Mouse (Mus musculus) midbrain, embryonic 12.5 days (tissue): ENCODE results near the gene Zer1. TPM values are rescaled to one million over a fixed set of nuclear protein-coding genes. Genes with fewer than 3 reads are reported as not detected.
"Not testable (repeated sequence)": the region's sequence is repeated elsewhere in the genome, so short reads cannot be mapped to it uniquely, and the experiment has no call there.

Experiments used
- ATAC-seq: fragments of 200-750 bp; cut with Nextera tagmentation; 2 replicates; pipeline ENCODE4 v1.8.0; 2017; ENCODE audit warnings: low read depth, moderate TSS enrichment, moderate library complexity; ENCODE audit not compliant: low FRiP score
- H3K27ac ChIP-seq: fragments of 300-500 bp; sonication (generic); replicated peaks from 2 replicates; pipeline ENCODE4 v1.5.1; 2016; ENCODE audit warnings: mild to moderate bottlenecking
- H3K27me3 ChIP-seq: fragments of 300-500 bp; sonication (generic); 2 replicates; pipeline ENCODE4 v1.6.1; 2016; ENCODE audit warnings: mild to moderate bottlenecking
- H3K36me3 ChIP-seq: fragments of 300-500 bp; sonication (generic); 2 replicates; pipeline ENCODE4 v1.6.1; 2016
- H3K4me1 ChIP-seq: fragments of 300-500 bp; sonication (generic); 2 replicates; pipeline ENCODE4 v1.6.1; 2016
- H3K4me2 ChIP-seq: fragments of 300-500 bp; sonication (generic); replicated peaks from 2 replicates; pipeline ENCODE4 v1.6.1; 2016; ENCODE audit warnings: mild to moderate bottlenecking, moderate library complexity
- H3K4me3 ChIP-seq: fragments of 300-500 bp; sonication (generic); 2 replicates; pipeline ENCODE4 v1.5.1; 2016; ENCODE audit warnings: mild to moderate bottlenecking
- H3K9ac ChIP-seq: fragments of 300-500 bp; sonication (generic); replicated peaks from 2 replicates; pipeline ENCODE4 v1.6.1; 2016; ENCODE audit warnings: mild to moderate bottlenecking, moderate library complexity
- H3K9me3 ChIP-seq: fragments of 300-500 bp; sonication (generic); 2 replicates; pipeline ENCODE4 v1.6.1; 2016; ENCODE audit warnings: mild to moderate bottlenecking
- WGBS: fragments of 180-500 bp; shearing (Covaris S2); methylation state at CpG from one replicate; pipeline ENCODE4 v1.1.7; 2016; 5-methylcytosine and 5-hydroxymethylcytosine counted together
- polyA plus RNA-seq: library from polyadenylated mRNA; unstranded; fragments of >200 nt; fragmentation: Nextera tagmentation; extraction: Ambion mirVana; gene quantifications from 2 replicates; pipeline ENCODE4 v1.2.1, GENCODE M21; 2016

Zer1 gene
- polyA plus RNA-seq, 1 experiment from 2014 or later, result 11.6 TPM

DNA sequence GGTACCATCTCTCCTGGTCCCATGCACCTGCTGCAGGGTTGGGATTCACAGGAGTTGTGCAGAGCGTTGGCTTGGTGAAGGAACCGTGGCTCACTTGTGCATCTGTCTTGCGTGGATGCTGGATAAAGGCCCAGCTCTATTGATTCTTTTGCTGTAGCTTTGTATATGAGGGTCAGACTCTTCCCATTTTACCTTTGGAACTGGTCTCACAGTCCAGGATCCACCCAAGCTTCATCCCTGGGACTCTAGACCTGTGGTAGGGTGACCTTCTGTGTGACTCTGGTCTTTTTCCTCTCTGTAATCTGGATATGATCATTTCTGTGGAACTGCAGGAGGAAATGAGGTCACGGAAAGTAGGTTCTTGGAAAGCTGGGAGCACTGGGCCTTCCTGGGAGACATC is 20.1 kb upstream of the Zer1 start:
- Histone ChIP-seq H3K4me3 (no peak overlapping the region), H3K27me3 (no peaks in the 10 kb centered on the region), H3K4me1 (no peaks in the 10 kb centered on the region), H3K4me2 (no peak overlapping the region), H3K9ac (no peak overlapping the region), H3K27ac (no peak overlapping the region), H3K9me3 (no peaks in the 10 kb centered on the region), H3K36me3 (peaks cover 86% of the 10 kb centered on the region)
- WGBS, result 94% methylated on average over 4 of the region's 4 CpGs
- no peak for ATAC-seq

GRCm38 (mm10) chr2:30140021-30140420 is 15.6 kb upstream of the Zer1 start:
- not testable (repeated sequence) for H3K4me3 ChIP-seq, H3K4me1 ChIP-seq, H3K4me2 ChIP-seq, ATAC-seq, H3K9me3 ChIP-seq, H3K27ac ChIP-seq, H3K27me3 ChIP-seq, H3K9ac ChIP-seq
- H3K36me3 ChIP-seq, result peaks cover 67% of the 10 kb centered on the region
- 97% methylated on average over 4 of the region's 4 CpGs for WGBS

GRCm38 (mm10) chr2:30136458-30136857 is 12.1 kb upstream of the Zer1 start:
- peaks cover 34% of the 10 kb centered on the region for H3K36me3 ChIP-seq
- no peak for ATAC-seq
- peaks cover 20% of the 10 kb centered on the region for H3K4me1 ChIP-seq
- no peaks in the 10 kb centered on the region for H3K27me3 ChIP-seq
- no peak overlapping the region for H3K4me3 ChIP-seq
- no peaks in the 10 kb centered on the region for H3K9me3 ChIP-seq
- H3K4me2 ChIP-seq, result no peak overlapping the region
- no peak overlapping the region for H3K9ac ChIP-seq
- 93% methylated on average over 10 of the region's 10 CpGs for WGBS
- no peak overlapping the region for H3K27ac ChIP-seq

DNA sequence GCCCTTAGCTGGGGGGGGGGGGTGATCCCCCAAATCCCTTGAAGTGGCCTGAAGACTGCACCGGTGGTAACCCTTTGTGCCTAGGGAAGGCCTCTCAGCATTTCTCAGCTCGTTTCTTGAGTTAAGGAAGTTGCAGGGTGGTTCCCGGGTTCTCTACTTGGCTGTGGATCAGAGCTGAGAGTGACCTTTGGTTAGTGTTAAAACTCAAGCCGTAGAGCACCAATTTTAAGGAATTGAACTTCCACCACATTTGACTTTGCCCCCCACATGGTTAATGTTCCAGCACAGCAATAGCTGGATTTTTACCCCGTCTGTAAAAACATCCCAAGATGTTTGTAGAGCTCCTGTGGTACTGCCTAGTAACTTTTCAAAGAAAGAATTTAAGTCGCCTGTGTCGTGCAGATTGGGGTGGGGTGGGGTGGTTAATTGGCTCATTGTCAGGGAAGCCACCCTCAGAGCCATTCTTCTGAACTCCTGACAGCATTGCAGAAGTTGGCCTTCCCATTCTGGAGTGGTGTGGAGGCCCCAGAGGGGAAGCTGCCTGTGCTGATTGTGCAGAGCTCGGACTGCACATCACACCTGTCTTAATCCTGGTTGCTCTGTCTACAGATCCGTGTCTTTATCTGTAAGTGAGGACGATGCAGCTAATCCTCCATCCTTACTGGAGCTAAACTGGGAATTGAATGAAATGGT is 10.7 kb upstream of the Zer1 start:
- Histone ChIP-seq H3K27ac (no peak overlapping the region), H3K9me3 (no peaks in the 10 kb centered on the region), H3K4me3 (peak overlapping the region; percentile 90), H3K4me1 (peaks cover 20% of the 10 kb centered on the region), H3K9ac (peak overlapping the region; percentile 87; the same call in 1 of the 2 replicates), H3K27me3 (no peaks in the 10 kb centered on the region), H3K4me2 (peak overlapping the region; percentile 94), H3K36me3 (peaks cover 20% of the 10 kb centered on the region)
- no peak for ATAC-seq
- WGBS, result 56% methylated on average over 10 of the region's 10 CpGs

DNA sequence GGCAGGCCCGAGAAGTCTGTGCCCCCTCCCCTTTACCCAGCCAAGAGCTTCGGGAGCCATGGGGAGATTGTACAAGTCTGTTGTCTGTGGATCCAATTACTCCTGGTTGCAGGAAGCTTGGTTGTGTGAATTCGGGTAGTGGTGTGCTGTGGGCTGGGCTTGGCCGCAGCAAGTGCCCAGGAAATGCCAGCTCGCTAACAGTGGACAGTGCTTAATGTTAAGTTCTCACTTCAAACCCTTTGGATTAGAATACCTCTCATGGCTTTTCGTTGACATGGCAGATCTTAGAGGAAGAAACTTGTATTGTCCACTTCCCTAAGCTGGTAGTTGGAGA is 10.0 kb upstream of the Zer1 start:
- Histone ChIP-seq H3K36me3 (peaks cover 19% of the 10 kb centered on the region), H3K4me2 (peak overlapping the region; percentile 94), H3K27me3 (no peaks in the 10 kb centered on the region), H3K9me3 (no peaks in the 10 kb centered on the region), H3K27ac (peak overlapping the region; percentile 77), H3K4me3 (peak overlapping the region; percentile 90), H3K4me1 (peaks cover 20% of the 10 kb centered on the region), H3K9ac (peak overlapping the region; percentile 87)
- WGBS, result 30% methylated on average over 6 of the region's 6 CpGs
- no peak for ATAC-seq

DNA sequence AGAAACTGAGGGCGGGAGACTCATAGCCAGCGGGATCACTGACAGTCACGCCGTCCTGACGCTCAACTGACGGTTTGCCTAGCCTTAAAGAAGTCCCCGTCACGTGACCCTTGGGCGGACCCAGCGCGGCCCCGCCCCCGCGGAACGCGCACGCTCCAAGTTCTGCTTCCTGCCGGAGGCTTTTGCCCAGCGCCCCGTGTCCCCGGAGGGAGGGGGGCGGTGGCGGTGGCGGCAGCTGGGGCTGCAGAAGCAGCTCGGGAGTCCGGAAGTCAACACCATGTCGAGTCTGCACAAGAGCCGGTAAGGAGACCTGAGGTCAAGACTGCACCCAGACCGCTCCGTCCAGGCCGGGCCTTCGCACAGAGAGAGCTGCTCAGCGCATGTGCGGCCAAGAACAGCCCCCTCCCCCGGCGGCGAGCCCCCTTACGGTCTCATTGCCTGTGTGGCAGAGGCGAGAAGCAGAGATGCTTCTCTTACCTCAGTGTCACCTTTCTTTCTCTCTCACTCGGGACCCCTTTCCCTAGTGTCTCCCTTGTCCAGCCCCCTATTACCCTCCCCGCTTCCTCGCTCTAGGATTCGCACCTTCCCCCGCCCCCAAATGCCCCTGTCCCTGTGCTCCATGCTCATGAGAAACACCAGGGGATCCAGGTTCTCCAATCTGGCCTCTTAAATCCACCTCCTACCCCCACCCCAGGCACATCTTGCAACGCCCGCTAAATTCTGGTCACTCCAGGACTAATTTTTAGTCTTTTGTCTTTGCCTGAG is 9.4 kb upstream of the Zer1 start, which contains the start of gene Tbc1d13:
Gene Tbc1d13, plus strand, starts transcription at position 134 of the 765 bp plus-strand sequence.
- ATAC-seq, result peak; percentile 94
- H3K4me3 ChIP-seq, result peak within 1 kb of the TSS; percentile 90
- H3K9me3 ChIP-seq, result no peaks in the 10 kb centered on the region
- peak within 1 kb of the TSS; percentile 87 for H3K9ac ChIP-seq
- peaks cover 20% of the 10 kb centered on the region for H3K4me1 ChIP-seq
- H3K27me3 ChIP-seq, result no peaks in the 10 kb centered on the region
- WGBS, result under 1% methylated on average over 44 of the region's 46 CpGs
- peak within 1 kb of the TSS; percentile 94 for H3K4me2 ChIP-seq
- H3K36me3 ChIP-seq, result peaks cover 19% of the 10 kb centered on the region
- peak within 1 kb of the TSS; percentile 77 for H3K27ac ChIP-seq

- 28% methylated on average over 16 of the region's 16 CpGs for WGBS
Measured at GRCm38 (mm10) chr2:30132801-30133612, 8.6 kb upstream of the Zer1 start.

GRCm38 (mm10) chr2:30131240-30131639 is 6.9 kb upstream of the Zer1 start:
- not testable (repeated sequence) for H3K9ac ChIP-seq, ATAC-seq, H3K4me3 ChIP-seq, H3K36me3 ChIP-seq, H3K4me2 ChIP-seq, H3K27ac ChIP-seq, H3K9me3 ChIP-seq, H3K27me3 ChIP-seq
- peaks cover 20% of the 10 kb centered on the region for H3K4me1 ChIP-seq
- WGBS, result 69% methylated on average over 5 of the region's 5 CpGs

More at GRCm38 (mm10) chr2:30132801-30133612, 8.6 kb upstream of the Zer1 start:
- Histone ChIP-seq H3K4me1 (peaks cover 20% of the 10 kb centered on the region), H3K9me3 (no peaks in the 10 kb centered on the region), H3K9ac (peak overlapping the region; percentile 87; the same call in 1 of the 2 replicates), H3K36me3 (peaks cover 19% of the 10 kb centered on the region), H3K27me3 (no peaks in the 10 kb centered on the region), H3K4me3 (peak overlapping the region; percentile 90), H3K4me2 (peak overlapping the region; percentile 94), H3K27ac (peak overlapping the region; percentile 77; the same call in 1 of the 2 replicates)
- no peak for ATAC-seq

DNA sequence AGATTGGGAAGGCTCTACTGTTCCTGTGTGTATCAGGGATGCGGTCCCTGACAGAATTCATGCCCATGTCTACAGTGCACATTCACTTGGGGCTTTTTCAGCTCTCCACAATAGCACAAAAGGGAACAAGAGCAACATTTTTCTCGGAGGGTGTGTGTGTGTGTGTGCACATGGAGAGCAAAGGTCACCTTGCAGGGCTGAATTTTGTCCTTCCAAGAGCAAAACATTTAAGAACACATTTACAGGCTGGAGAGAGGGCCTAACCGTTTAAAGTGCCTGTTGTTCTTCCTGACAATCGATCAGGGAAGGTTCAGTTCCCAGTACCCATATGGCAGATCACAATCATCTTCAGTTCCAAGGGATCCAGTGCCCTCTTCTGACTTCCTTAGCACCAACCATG is 5.8 kb upstream of the Zer1 start:
- Histone ChIP-seq H3K27ac (no peak overlapping the region), H3K9me3 (no peaks in the 10 kb centered on the region), H3K27me3 (no peaks in the 10 kb centered on the region), H3K4me3 (no peak overlapping the region), H3K36me3 (no peaks in the 10 kb centered on the region), H3K4me2 (no peak overlapping the region), H3K4me1 (peaks cover 19% of the 10 kb centered on the region), H3K9ac (no peak overlapping the region)
- 82% methylated on average over 4 of the region's 4 CpGs for WGBS
- ATAC-seq, result no peak

GRCm38 (mm10) chr2:30128789-30129188 is 4.4 kb upstream of the Zer1 start:
- no peak overlapping the region for H3K27ac ChIP-seq
- no peak overlapping the region for H3K9ac ChIP-seq
- H3K4me1 ChIP-seq, result peaks cover 14% of the 10 kb centered on the region
- 31% methylated on average over 2 of the region's 2 CpGs for WGBS
- H3K36me3 ChIP-seq, result no peaks in the 10 kb centered on the region
- H3K27me3 ChIP-seq, result no peaks in the 10 kb centered on the region
- H3K4me3 ChIP-seq, result no peak overlapping the region
- ATAC-seq, result no peak
- no peaks in the 10 kb centered on the region for H3K9me3 ChIP-seq
- H3K4me2 ChIP-seq, result no peak overlapping the region

- ATAC-seq, result peak; percentile 63
- Histone ChIP-seq H3K4me3 (peak overlapping the region; percentile 89), H3K4me1 (peaks cover 37% of the 10 kb centered on the region), H3K9me3 (no peaks in the 10 kb centered on the region), H3K9ac (peak overlapping the region; percentile 91), H3K27me3 (no peaks in the 10 kb centered on the region), H3K36me3 (no peaks in the 10 kb centered on the region), H3K27ac (peak overlapping the region; percentile 90), H3K4me2 (peak overlapping the region; percentile 88)
- WGBS, result 1% methylated on average over 44 of the region's 44 CpGs
Measured at GRCm38 (mm10) chr2:30123729-30124471, 485 bp downstream of the Zer1 start.
